Mouse (Mus musculus): ENCODE results near the gene L3mbtl1. TPM values are rescaled to one million over a fixed set of nuclear protein-coding genes. Genes with fewer than 3 reads are reported as not detected.
"Not testable (repeated sequence)": the region's sequence is repeated elsewhere in the genome, so short reads cannot be mapped to it uniquely, and the experiment has no call there.

Gene L3mbtl1
- 10 to 100 TPM; 13.4 to 15.7 TPM for total RNA-seq (2021)
- long read RNA-seq, experiment 1, partial matches to known transcripts = 2 of 4 reads
- long read RNA-seq, experiment 1, other reads (novel, unspliced or antisense) = 2 of 4 reads
- long read RNA-seq, experiment 2, partial matches to known transcripts = 1 of 3 reads
- long read RNA-seq, experiment 2, other reads (novel, unspliced or antisense) = 1 of 3 reads

- DNase-seq (ENCODE audit: low spot score in 2 of 2) = peak; percentile 46 to 67
These were observed at the start of gene L3mbtl1 for GRCm38 (mm10) chr2:162943148-162943846. Gene L3mbtl1, plus strand, starts transcription at chr2:162943472.

GRCm38 (mm10) chr2:162899256-162899655 lies 44.0 kb upstream of the L3mbtl1 start:
- DNase-seq (ENCODE audit: low spot score in 2 of 2) = not testable (repeated sequence)

DNA sequence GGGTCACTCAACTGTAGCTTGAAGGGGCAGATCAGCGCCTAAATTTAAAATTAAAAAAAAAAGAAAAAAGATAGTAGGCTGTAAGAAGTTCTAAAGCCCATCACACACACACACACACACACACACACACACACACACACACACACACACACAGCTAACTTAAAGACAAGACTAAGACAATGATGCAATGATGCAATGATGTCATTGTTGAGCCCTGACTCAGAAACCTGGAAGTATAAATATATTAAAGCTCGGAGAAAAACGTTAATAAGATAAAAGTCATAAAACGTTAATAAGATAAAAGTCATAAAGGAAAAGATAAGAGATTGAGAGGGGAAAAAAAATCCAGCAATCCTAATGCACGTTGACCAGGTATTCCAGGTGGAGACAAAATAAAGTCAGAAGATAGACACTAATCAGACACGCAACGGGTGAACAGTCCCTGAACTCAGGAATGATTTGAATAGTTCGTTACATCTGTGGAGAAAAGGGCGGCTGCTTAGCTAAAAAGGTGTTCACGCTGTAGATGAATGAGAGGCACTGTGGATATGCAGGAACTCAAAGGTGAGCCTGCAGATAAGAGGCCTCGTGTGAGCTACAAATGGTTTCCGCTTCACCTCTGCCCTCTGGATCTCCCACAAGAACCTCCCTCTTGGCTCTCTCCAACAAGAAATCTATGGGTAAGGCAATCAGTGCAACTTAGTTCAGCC lies 43.2 kb upstream of the L3mbtl1 start:
- DNase-seq (ENCODE audit: low spot score in 2 of 2) = no peak

- DNase-seq (ENCODE audit: low spot score in 2 of 2) = no peak
These were observed 42.7 kb upstream of the L3mbtl1 start for GRCm38 (mm10) chr2:162900590-162900916.

- DNase-seq (ENCODE audit: low spot score in 2 of 2) = no peak
These were observed 37.4 kb upstream of the L3mbtl1 start for GRCm38 (mm10) chr2:162905902-162906301.

DNA sequence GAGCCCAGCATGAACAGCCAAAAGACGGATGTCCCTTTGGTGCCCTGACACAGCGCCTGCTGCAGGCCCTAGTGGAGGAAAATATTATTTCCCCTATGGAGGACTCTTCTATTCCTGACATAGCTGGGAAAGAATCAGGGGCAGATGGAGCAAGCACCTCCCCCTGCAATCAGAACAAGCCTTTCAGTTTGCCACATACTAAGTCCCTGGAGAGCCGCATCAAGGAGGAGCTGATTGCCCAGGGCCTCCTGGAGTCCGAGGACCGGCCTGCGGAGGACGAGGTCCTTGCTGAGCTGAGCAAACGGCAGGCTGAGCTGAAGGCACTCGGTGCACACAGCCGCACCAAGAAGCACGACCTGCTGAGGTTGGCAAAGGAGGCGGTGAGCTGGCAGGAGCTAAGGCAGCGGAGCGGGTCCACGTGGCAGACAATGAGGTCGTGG lies 35.2 kb upstream of the L3mbtl1 start:
- DNase-seq (ENCODE audit: low spot score in 2 of 2) = no peak

- DNase-seq (ENCODE audit: low spot score in 2 of 2) = no peak
These were observed 29.2 kb upstream of the L3mbtl1 start for GRCm38 (mm10) chr2:162914040-162914439.

GRCm38 (mm10) chr2:162914519-162914918 lies 28.8 kb upstream of the L3mbtl1 start:
- peak; percentile 27 to 33 for DNase-seq (ENCODE audit: low spot score in 2 of 2)

DNA sequence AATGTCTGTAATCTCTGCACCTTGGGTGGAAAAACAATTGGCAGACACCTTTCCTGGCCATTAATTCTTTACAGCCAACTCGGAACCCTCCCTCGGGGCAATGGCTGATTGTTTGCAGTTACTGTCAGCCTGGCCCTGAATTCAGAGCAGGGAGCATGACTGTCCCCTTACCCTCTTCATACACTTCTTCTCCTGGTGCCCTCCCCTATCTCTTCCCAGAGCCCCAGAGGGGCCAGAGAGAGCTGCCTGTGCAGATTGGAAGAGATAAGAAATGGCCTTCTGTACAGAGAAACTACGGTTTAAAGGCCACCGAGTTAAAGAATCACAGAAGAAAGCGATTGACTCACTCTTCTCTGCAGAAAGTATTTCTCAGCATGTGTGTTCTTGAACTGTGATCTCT lies 23.3 kb upstream of the L3mbtl1 start:
- DNase-seq (ENCODE audit: low spot score in 2 of 2) = no peak

DNA sequence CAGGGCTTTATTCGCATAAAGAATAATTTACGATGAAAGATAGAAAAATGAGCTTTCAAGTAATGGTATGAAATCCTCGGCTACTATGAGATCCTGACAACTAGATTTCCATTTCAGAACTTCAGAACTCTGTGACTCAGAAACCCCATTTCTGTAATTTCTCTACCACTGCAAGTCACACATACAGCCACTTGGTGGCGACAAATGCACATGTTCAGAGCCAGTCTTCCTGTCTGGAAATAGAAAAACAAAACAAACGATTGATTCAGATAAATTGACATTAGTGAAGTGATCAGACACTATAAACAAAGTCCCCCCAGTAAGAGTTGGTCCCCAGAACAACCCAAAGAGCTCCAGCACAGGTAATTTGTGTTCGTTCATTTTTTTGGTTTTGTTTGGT lies 21.1 kb upstream of the L3mbtl1 start:
- DNase-seq (ENCODE audit: low spot score in 2 of 2) = peak; percentile 53 to 62

DNA sequence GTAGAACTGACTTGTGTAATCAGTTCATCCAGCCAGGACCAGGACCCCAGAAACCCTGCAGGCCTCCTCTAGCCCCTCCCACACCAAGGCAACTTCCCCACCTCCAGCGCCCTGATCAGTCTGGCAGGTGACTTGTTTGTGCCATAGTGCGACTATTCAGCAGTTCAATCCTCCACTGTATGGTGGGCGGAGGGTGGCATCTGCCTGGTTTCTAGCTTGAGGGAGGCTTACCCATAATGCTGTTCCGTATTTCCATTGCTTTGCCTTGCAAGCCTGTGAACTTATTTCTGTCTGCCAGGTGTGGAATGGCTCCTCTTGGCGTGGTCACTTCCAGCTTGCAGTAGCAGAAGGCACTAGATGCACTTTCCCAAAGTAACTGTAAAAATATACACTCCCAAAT lies 20.4 kb upstream of the L3mbtl1 start:
- DNase-seq (ENCODE audit: low spot score in 2 of 2) = peak; percentile 29 to 52

DNA sequence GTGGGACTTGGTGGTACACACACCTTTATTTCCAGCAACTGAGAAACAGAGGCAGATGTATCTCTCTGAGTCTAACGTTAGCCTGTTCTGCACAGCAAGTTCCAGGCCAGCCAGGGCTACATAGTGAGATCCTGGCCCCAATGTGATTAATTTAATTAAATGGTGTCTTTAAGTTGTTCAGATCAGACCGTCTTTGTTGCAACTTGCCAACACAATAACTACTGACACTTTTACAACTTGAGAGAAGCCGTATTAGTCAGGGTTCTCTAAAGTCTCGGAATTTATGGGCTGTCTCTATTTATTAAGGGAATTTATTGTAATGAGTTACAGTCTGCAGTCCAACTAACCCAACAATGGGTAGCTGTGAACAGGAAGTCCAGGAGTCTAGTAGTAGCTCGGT lies 19.1 kb upstream of the L3mbtl1 start:
- no peak for DNase-seq (ENCODE audit: low spot score in 2 of 2)

GRCm38 (mm10) chr2:162927918-162928585 lies 15.2 kb upstream of the L3mbtl1 start:
- no peak for DNase-seq (ENCODE audit: low spot score in 2 of 2)

GRCm38 (mm10) chr2:162929704-162930103 lies 13.6 kb upstream of the L3mbtl1 start:
- DNase-seq (ENCODE audit: low spot score in 2 of 2) = no peak

- DNase-seq (ENCODE audit: low spot score in 2 of 2) = no peak
These were observed 12.7 kb upstream of the L3mbtl1 start for GRCm38 (mm10) chr2:162930516-162931122.

- peak; percentile 82 to 88 for DNase-seq (ENCODE audit: low spot score in 2 of 2)
These were observed 12.1 kb upstream of the L3mbtl1 start, which contains the start of gene Srsf6 for GRCm38 (mm10) chr2:162931123-162931673. Gene Srsf6, plus strand, starts transcription at chr2:162931528.

DNA sequence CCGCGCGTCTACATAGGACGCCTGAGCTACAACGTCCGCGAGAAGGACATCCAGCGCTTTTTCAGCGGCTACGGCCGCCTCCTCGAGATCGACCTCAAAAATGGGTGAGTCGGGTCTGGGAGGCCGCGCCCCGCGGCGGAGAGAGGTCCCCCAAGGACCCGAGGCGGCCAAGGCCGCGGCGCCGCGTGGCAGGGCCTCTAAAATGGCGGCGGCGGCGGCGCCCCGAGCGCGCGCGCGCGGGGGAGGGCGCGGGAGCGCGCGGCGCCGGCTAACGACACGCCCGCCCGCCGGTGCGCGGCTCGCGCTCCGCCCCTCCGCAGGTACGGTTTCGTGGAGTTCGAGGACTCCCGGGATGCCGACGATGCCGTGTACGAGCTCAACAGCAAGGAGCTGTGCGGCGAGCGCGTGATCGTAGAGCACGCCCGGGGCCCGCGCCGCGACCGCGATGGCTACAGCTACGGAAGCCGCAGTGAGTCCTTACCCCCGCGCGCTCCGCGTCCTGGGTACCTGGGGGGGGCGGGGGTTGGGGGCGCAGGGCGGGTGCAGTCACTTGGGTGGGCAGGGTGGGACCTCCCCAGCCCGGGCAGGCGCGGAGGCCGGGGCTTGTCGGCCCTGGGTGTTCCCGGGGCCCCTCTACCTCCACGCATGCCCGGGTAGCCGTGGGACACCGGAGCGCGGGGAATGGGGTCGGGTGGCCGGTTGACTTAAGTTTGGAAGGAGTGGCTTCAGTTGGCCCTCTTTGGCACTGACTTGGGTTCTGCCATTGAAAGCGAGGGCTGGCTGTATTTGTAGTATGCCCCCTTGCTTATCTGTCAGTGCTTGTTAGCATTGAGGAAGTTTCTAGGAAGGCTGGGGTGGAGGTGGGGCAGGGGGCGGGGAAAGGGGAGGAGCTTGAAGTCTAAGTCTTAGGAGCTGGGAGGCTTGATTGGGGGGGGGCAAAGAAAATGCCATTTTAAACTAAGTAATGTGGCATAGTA lies 11.3 kb upstream of the L3mbtl1 start:
- peak; percentile 53 to 67 for DNase-seq (ENCODE audit: low spot score in 2 of 2)

GRCm38 (mm10) chr2:162932706-162933105 lies 10.6 kb upstream of the L3mbtl1 start:
- DNase-seq (ENCODE audit: low spot score in 2 of 2) = no peak

GRCm38 (mm10) chr2:162934421-162934820 lies 8.9 kb upstream of the L3mbtl1 start:
- DNase-seq (ENCODE audit: low spot score in 2 of 2) = no peak

DNA sequence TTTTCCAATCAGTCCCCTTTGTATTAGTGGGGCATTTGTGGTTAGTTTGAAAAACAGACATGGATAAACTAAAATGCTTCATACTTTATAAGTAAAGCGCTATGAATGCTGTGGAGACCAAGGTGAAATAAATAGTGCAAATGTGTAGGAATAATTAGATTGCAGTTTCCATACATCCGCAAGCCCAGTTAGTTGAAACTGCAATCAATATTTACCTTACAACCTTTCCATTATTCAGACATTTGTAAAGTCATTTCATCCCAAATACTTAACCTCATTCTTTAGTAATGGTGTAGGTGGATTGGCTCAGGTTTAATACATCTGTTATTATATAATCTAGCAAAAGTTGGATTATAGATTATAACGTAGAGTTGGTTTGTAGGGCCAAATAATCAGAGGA lies 7.6 kb upstream of the L3mbtl1 start:
- no peak for DNase-seq (ENCODE audit: low spot score in 2 of 2)

All from left cerebral cortex, adult 18-20 months (tissue).